Mouse (Mus musculus): Measurements from ENCODE around the gene Nsmce4a.
A peak's percentile ranks its signal among the peaks of the same experiment; 100 is the strongest.

Gene Nsmce4a

GRCm38 (mm10) chr7:130577388-130578003 lies 4.6 kb upstream of the Nsmce4a start, which contains the start of gene Tacc2:
Tacc2 (plus strand) TSS chr7:130577438.
- DNase-seq (ENCODE audit: low read depth, low spot score) = no peak

GRCm38 (mm10) chr7:130576981-130577380 lies 4.1 kb upstream of the Nsmce4a start:
- no peak for DNase-seq (ENCODE audit: low read depth, low spot score)

GRCm38 (mm10) chr7:130574211-130574991 lies 1.5 kb upstream of the Nsmce4a start:
- DNase-seq (ENCODE audit: low read depth, low spot score) = no peak

- no peak for DNase-seq (ENCODE audit: low read depth, low spot score)
Measured at GRCm38 (mm10) chr7:130573746-130574145, 828 bp upstream of the Nsmce4a start.

- DNase-seq (ENCODE audit: low read depth, low spot score) = no peak
Measured at GRCm38 (mm10) chr7:130570472-130570871, 2.4 kb downstream of the Nsmce4a start.

- no peak for DNase-seq (ENCODE audit: low read depth, low spot score)
Measured at GRCm38 (mm10) chr7:130568783-130569436, 4.0 kb downstream of the Nsmce4a start.

GRCm38 (mm10) chr7:130564596-130564995 lies 8.3 kb downstream of the Nsmce4a start:
- no peak for DNase-seq (ENCODE audit: low read depth, low spot score)

GRCm38 (mm10) chr7:130563880-130564279 lies 9.0 kb downstream of the Nsmce4a start:
- DNase-seq (ENCODE audit: low read depth, low spot score) = no peak

- DNase-seq (ENCODE audit: low read depth, low spot score) = no peak
Measured at GRCm38 (mm10) chr7:130563276-130563675, 9.6 kb downstream of the Nsmce4a start.

GRCm38 (mm10) chr7:130560933-130561332 lies 12.0 kb downstream of the Nsmce4a start:
- no peak for DNase-seq (ENCODE audit: low read depth, low spot score)

GRCm38 (mm10) chr7:130558592-130558991 lies 14.3 kb downstream of the Nsmce4a start:
- DNase-seq (ENCODE audit: low read depth, low spot score) = no peak

- no peak for DNase-seq (ENCODE audit: low read depth, low spot score)
Measured at GRCm38 (mm10) chr7:130555597-130555996, 17.3 kb downstream of the Nsmce4a start.

- no peak for DNase-seq (ENCODE audit: low read depth, low spot score)
Measured at GRCm38 (mm10) chr7:130553321-130553720, 19.6 kb downstream of the Nsmce4a start.

- no peak for DNase-seq (ENCODE audit: low read depth, low spot score)
Measured at GRCm38 (mm10) chr7:130552780-130553179, 20.1 kb downstream of the Nsmce4a start.

- DNase-seq (ENCODE audit: low read depth, low spot score) = no peak
Measured at GRCm38 (mm10) chr7:130547635-130548175, 25.2 kb downstream of the Nsmce4a start.

GRCm38 (mm10) chr7:130546791-130547484 lies 26.0 kb downstream of the Nsmce4a start:
- peak; percentile 88 for DNase-seq (ENCODE audit: low read depth, low spot score)

GRCm38 (mm10) chr7:130546421-130546790 lies 26.5 kb downstream of the Nsmce4a start:
- no peak for DNase-seq (ENCODE audit: low read depth, low spot score)

GRCm38 (mm10) chr7:130545893-130546292 lies 27.0 kb downstream of the Nsmce4a start:
- no peak for DNase-seq (ENCODE audit: low read depth, low spot score)

GRCm38 (mm10) chr7:130545401-130545800 lies 27.5 kb downstream of the Nsmce4a start:
- no peak for DNase-seq (ENCODE audit: low read depth, low spot score)

- DNase-seq (ENCODE audit: low read depth, low spot score) = no peak
Measured at GRCm38 (mm10) chr7:130543181-130543580, 29.7 kb downstream of the Nsmce4a start.

- DNase-seq (ENCODE audit: low read depth, low spot score) = no peak
Measured at GRCm38 (mm10) chr7:130540176-130540575, 32.7 kb downstream of the Nsmce4a start.

- DNase-seq (ENCODE audit: low read depth, low spot score) = no peak
Measured at GRCm38 (mm10) chr7:130537068-130537467, 35.9 kb downstream of the Nsmce4a start.

All from telencephalon, adult 2 months (tissue).